Mouse (Mus musculus): ENCODE data around the gene Rreb1. TPM values are rescaled to one million over a fixed set of nuclear protein-coding genes. Genes with fewer than 3 reads are reported as not detected.
A peak's percentile ranks its signal among the peaks of the same experiment; 100 is the strongest.

Rreb1 gene
- polyA plus RNA-seq, 1 experiment from 2014 or later = 4.4 TPM

DNA sequence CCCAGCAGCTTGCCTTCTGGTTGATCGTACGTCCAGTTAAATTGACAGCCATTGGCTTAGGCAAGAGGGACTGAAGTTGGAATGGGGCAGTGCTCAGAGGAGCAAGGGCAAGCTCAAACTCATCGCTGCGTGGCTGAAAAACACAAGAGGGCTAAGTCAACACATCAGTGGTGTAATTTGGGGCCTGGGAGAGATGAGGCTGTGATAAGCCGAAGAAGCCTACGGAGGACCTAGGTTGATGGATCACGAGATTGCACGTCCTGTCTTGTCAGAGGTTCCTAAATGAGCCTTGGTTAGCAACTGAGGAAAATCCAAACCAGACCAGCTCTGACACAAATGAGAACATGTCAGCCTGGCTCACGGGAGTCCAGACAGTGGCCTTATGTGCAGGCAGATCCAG is 184.3 kb downstream of the Rreb1 start:
- H3K4me2 ChIP-seq (ENCODE audit: low read depth, low read length) = no peak overlapping the region

GRCm38 (mm10) chr13:37963354-37964007 is 185.3 kb downstream of the Rreb1 start:
- Histone ChIP-seq H3K36me3 (replicated peaks; ENCODE audit: insufficient read depth, low read length) (no peaks in the 10 kb centered on the region), H3K9me3 (ENCODE audit: low read length) (no peaks in the 10 kb centered on the region), H3K27me3 (ENCODE audit: insufficient read depth, low read length) (no peaks in the 10 kb centered on the region), H3K4me2 (ENCODE audit: low read depth, low read length) (peak overlapping the region; percentile 70), H3K4me1 (ENCODE audit: insufficient read depth) (peaks cover 43% of the 10 kb centered on the region), H3K9ac (replicated peaks) (peak overlapping the region; percentile 49), H3K4me3 (ENCODE audit: low read depth, low read length) (peak overlapping the region; percentile 56), H3K27ac (ENCODE audit: low read depth) (peak overlapping the region; percentile 18; the same call in 1 of the 2 replicates)
- 2% methylated on average over 12 of the region's 12 CpGs for WGBS (ENCODE audit: insufficient replicate concordance)
- no peak for TF ChIP-seq EP300 (IDR thresholded peaks at IDR 0.05; ENCODE audit: low read depth)
- peak; percentile 94 for TF ChIP-seq CTCF (IDR thresholded peaks at IDR 0.05; ENCODE audit: low read depth)
- ATAC-seq = peak; percentile 33
- DNase-seq = peak; percentile 85

More for the DNA sequence above, 184.3 kb downstream of the Rreb1 start:
- H3K36me3 ChIP-seq (replicated peaks; ENCODE audit: insufficient read depth, low read length) = no peaks in the 10 kb centered on the region
- H3K27me3 ChIP-seq (ENCODE audit: insufficient read depth, low read length) = no peaks in the 10 kb centered on the region
- TF ChIP-seq CTCF (IDR thresholded peaks at IDR 0.05; ENCODE audit: low read depth) (no peak), EP300 (IDR thresholded peaks at IDR 0.05; ENCODE audit: low read depth) (no peak)
- ATAC-seq (no peak), DNase-seq (no peak)
- 74% methylated on average over 9 of the region's 9 CpGs for WGBS (ENCODE audit: insufficient replicate concordance)
- no peak overlapping the region for H3K9ac ChIP-seq (replicated peaks)
- H3K4me3 ChIP-seq (ENCODE audit: low read depth, low read length) = no peak overlapping the region
- H3K4me1 ChIP-seq (ENCODE audit: insufficient read depth) = peaks cover 43% of the 10 kb centered on the region
- H3K27ac ChIP-seq (ENCODE audit: low read depth) = no peak overlapping the region
- H3K9me3 ChIP-seq (ENCODE audit: low read length) = no peaks in the 10 kb centered on the region

DNA sequence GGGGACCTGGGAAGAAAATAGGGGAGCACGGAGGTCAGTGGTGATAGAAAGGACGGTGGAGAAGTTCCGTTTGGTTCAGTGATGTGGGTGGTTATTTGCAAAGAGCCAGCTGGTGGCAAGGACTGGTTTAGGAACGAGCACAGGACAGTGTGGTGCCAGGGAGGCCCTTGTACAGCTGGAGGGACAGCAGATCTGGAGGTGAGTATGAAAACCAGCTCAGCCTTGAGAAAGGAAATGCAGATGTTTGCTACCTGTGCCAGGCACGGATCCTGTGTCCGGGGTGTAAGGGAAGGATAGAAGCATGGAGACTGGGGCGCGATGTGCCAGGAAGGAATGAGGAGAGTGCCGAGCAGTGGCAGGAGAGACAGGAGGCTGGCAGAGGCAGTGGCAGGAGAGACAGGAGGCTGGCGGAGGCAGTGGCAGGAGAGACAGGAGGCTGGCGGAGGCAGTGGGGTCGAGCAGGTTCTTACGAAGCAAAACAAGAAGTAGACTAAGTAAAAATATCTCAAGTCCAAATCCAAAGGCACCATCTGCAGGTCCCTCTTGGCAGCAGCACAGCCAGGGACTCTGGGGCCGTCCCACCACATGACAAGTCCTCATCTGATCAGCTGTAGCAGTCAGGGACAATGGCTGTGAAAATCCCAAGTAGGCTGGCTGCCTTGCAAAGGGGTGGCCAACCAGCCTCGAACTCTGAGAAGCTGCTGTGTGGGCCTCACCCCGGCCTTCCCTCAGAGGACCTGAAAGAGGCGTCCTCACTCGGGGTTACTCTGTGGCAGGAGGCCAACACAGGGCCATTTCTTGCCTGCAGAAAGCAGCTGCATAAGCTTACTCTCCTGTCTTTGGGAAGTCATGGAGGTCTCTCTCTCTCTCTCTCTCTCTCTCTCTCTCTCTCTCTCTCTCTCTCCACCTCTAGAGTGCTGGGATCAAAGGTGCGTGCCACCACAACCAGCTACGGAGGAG is 186.2 kb downstream of the Rreb1 start:
- Histone ChIP-seq H3K4me2 (ENCODE audit: low read depth, low read length) (peak overlapping the region; percentile 70), H3K27me3 (ENCODE audit: insufficient read depth, low read length) (no peaks in the 10 kb centered on the region), H3K9ac (replicated peaks) (0 out of 2 replicates have a peak overlapping the region, but pooled peaks have one; percentile 49), H3K27ac (ENCODE audit: low read depth) (peak overlapping the region; percentile 45), H3K9me3 (ENCODE audit: low read length) (no peaks in the 10 kb centered on the region), H3K36me3 (replicated peaks; ENCODE audit: insufficient read depth, low read length) (no peaks in the 10 kb centered on the region), H3K4me3 (ENCODE audit: low read depth, low read length) (peak overlapping the region; percentile 56; the same call in 1 of the 2 replicates), H3K4me1 (ENCODE audit: insufficient read depth) (peaks cover 37% of the 10 kb centered on the region)
- peak; percentile 38 for DNase-seq
- ATAC-seq = peak; percentile 16
- TF ChIP-seq EP300 (IDR thresholded peaks at IDR 0.05; ENCODE audit: low read depth) (no peak), CTCF (IDR thresholded peaks at IDR 0.05; ENCODE audit: low read depth) (no peak)
- 44% methylated on average over 20 of the region's 20 CpGs for WGBS (ENCODE audit: insufficient replicate concordance)

- Histone ChIP-seq H3K27me3 (ENCODE audit: insufficient read depth, low read length) (no peaks in the 10 kb centered on the region), H3K9ac (replicated peaks) (no peak overlapping the region), H3K27ac (ENCODE audit: low read depth) (peak overlapping the region; percentile 64; the same call in 1 of the 2 replicates), H3K4me1 (ENCODE audit: insufficient read depth) (peaks cover 37% of the 10 kb centered on the region), H3K4me3 (ENCODE audit: low read depth, low read length) (no peak overlapping the region), H3K4me2 (ENCODE audit: low read depth, low read length) (peak overlapping the region; percentile 70), H3K9me3 (ENCODE audit: low read length) (no peaks in the 10 kb centered on the region), H3K36me3 (replicated peaks; ENCODE audit: insufficient read depth, low read length) (no peaks in the 10 kb centered on the region)
- TF ChIP-seq EP300 (IDR thresholded peaks at IDR 0.05; ENCODE audit: low read depth) (no peak), CTCF (IDR thresholded peaks at IDR 0.05; ENCODE audit: low read depth) (peak; percentile 79)
- ATAC-seq (peak; percentile 88), DNase-seq (peak; percentile 82)
- 31% methylated on average over 17 of the region's 17 CpGs for WGBS (ENCODE audit: insufficient replicate concordance)
These were observed 187.1 kb downstream of the Rreb1 start for GRCm38 (mm10) chr13:37965126-37965914.

- peaks cover 37% of the 10 kb centered on the region for H3K4me1 ChIP-seq (ENCODE audit: insufficient read depth)
These were observed 188.3 kb downstream of the Rreb1 start for GRCm38 (mm10) chr13:37966256-37967051.

More at GRCm38 (mm10) chr13:37966256-37967051, 188.3 kb downstream of the Rreb1 start:
- Histone ChIP-seq H3K4me3 (ENCODE audit: low read depth, low read length) (no peak overlapping the region), H3K9me3 (ENCODE audit: low read length) (no peaks in the 10 kb centered on the region), H3K4me2 (ENCODE audit: low read depth, low read length) (no peak overlapping the region), H3K27me3 (ENCODE audit: insufficient read depth, low read length) (no peaks in the 10 kb centered on the region), H3K36me3 (replicated peaks; ENCODE audit: insufficient read depth, low read length) (no peaks in the 10 kb centered on the region; the same call in 1 of the 2 replicates), H3K27ac (ENCODE audit: low read depth) (no peak overlapping the region), H3K9ac (replicated peaks) (0 out of 2 replicates have a peak overlapping the region, but pooled peaks have one; percentile 16)
- ATAC-seq (no peak), DNase-seq (peak; percentile 49)
- WGBS (ENCODE audit: insufficient replicate concordance) = 65% methylated on average over 15 of the region's 15 CpGs
- TF ChIP-seq EP300 (IDR thresholded peaks at IDR 0.05; ENCODE audit: low read depth) (no peak), CTCF (IDR thresholded peaks at IDR 0.05; ENCODE audit: low read depth) (no peak)

Data from liver, postnatal 0 days (tissue).